Mouse (Mus musculus): Measurements from ENCODE around the gene Prr22.

- TF ChIP-seq CTCF (IDR thresholded peaks at IDR 0.05; ENCODE audit: extremely low read depth, insufficient read length, insufficient replicate concordance, low read depth, low read length) (no peak), POLR2A (IDR thresholded peaks at IDR 0.05; ENCODE audit: low read depth, low read length) (no peak)
Observed at GRCm38 (mm10) chr17:56761077-56761476, 9.0 kb upstream of the Prr22 start.

All from small intestine, adult 2 months (tissue).